Mouse (Mus musculus): ENCODE measurements around the gene Wnt3a. TPM values are rescaled to one million over a fixed set of nuclear protein-coding genes. Genes with fewer than 3 reads are reported as not detected.

Wnt3a gene
- polyA plus RNA-seq, 1 experiment, result not detected

DNA sequence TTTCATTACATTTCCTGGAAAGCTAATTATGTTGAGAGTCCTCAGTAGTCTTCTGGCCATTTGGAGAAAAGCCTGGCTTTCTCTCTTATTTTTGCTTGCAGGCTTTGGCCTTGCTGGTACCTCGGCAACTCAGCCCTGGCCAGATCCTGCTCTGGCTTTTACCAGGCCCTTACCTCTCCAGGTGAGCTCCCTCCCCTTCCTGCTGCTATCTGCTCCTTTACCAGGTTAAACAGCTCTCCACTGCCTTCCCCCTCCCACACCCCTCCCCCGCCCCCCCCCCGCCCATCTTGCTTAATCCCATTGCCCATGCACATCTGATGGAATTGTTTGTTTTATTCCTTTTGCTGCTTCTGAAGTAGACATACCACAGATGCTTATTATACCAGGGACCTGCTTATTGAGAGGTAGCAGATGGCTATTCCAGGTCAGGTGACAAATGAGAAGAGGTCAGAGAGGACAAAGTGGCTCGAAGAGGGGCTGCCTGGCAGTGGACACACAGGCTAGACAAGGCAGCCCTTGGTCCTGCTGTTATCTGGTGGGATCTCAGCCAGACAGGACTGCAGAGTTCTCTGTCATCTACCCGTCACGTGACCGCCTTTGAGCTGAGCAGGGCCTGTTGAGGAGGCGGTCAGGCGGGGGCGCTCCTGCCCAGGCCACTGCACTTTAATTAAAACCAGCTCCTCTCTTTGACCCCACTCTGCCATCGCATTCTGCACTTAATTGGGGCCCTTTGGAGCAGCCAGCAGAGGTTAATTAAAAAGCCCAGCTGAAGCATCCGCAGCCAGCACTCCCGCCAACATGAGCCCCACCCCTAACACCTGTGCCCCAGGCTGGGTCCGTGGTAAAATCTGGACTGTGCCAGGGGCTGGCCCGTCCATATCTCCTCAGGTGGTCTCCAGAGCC lies 51.8 kb downstream of the Wnt3a start:
- TF ChIP-seq POLR2A (IDR thresholded peaks at IDR 0.05; ENCODE audit: low read depth, low read length) (no peak), CTCF (conservative IDR thresholded peaks at IDR 0.05; ENCODE audit: insufficient read depth, insufficient read length, low read depth, low read length) (peak; percentile 63)
- H3K4me1 ChIP-seq (ENCODE audit: control insufficient read depth, insufficient read depth, low read length), result no peaks in the 10 kb centered on the region
- peak; percentile 75 for DNase-seq
- no peak overlapping the region for H3K4me3 ChIP-seq (ENCODE audit: insufficient read depth, low read depth, low read length)
- H3K27me3 ChIP-seq (replicated peaks; ENCODE audit: control insufficient read depth, insufficient read depth, low read length), result no peaks in the 10 kb centered on the region
- H3K36me3 ChIP-seq (ENCODE audit: control insufficient read depth, insufficient read depth, low read length), result no peaks in the 10 kb centered on the region
- H3K27ac ChIP-seq (ENCODE audit: insufficient read depth, low read depth, low read length), result no peak overlapping the region
- 10% methylated on average over 15 of the region's 15 CpGs for WGBS

DNA sequence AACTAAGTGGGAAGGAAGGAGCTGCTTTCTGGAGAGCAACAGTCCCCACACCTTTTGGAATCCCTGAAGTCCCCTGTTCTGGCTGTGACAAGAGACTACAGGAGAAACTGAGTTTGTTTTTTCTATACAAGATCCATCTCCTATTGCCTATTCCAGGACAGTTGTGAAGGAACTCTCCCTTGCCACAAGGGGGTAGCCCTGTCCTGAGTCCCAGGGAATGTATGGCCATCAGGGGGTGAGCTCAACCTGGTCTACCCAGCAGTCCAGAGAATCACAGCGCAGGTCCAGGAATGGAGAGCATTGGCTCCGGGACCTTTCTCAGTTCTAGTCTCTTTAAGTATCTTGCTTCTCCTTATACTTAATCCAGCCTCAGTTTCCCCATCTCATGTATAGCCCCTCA lies 57.8 kb downstream of the Wnt3a start:
- 0 out of 2 replicates have a peak, but pooled peaks cover 4% of the 10 kb centered on the region for H3K4me1 ChIP-seq (ENCODE audit: control insufficient read depth, insufficient read depth, low read length)
- no peaks in the 10 kb centered on the region for H3K36me3 ChIP-seq (ENCODE audit: control insufficient read depth, insufficient read depth, low read length)
- 72% methylated on average over 2 of the region's 2 CpGs for WGBS
- H3K27me3 ChIP-seq (replicated peaks; ENCODE audit: control insufficient read depth, insufficient read depth, low read length), result no peaks in the 10 kb centered on the region
- no peak overlapping the region for H3K4me3 ChIP-seq (ENCODE audit: insufficient read depth, low read depth, low read length)
- no peak overlapping the region for H3K27ac ChIP-seq (ENCODE audit: insufficient read depth, low read depth, low read length)
- no peak for DNase-seq
- no peak for TF ChIP-seq POLR2A (IDR thresholded peaks at IDR 0.05; ENCODE audit: low read depth, low read length)
- TF ChIP-seq CTCF (conservative IDR thresholded peaks at IDR 0.05; ENCODE audit: insufficient read depth, insufficient read length, low read depth, low read length), result no peak

DNA sequence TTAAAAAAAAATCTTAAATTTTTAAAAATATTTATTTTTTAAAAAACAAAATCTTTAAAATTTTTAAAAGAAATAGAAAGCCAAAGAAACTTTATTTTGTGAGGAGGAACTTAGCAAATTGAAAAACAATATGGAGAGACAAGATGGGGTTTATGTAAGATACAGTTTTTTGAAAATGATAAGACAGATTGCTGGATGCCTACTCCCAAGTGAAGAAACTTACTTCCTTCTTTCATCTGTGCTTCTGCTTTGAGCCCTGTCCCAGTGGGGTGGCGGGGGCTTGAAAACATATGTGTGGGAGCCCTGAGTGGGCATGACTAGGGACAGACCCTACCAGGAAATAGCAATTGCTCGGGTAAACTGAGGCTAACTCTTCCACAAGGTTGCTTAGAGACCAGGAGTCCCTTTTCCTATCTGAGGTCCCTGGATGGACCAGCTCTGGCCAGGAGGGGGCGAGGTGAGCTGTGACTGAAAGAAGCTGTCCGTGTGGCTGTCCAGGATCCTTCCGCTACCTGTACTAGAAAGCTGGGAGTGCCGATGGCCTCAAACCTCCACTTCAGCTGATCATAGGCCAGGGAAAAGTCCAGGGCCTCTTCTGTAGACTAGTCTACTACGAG lies 60.3 kb downstream of the Wnt3a start:
- Histone ChIP-seq H3K27me3 (replicated peaks; ENCODE audit: control insufficient read depth, insufficient read depth, low read length) (no peaks in the 10 kb centered on the region), H3K36me3 (ENCODE audit: control insufficient read depth, insufficient read depth, low read length) (no peaks in the 10 kb centered on the region), H3K4me3 (ENCODE audit: insufficient read depth, low read depth, low read length) (no peak overlapping the region), H3K4me1 (ENCODE audit: control insufficient read depth, insufficient read depth, low read length) (peaks cover 19% of the 10 kb centered on the region), H3K27ac (ENCODE audit: insufficient read depth, low read depth, low read length) (no peak overlapping the region)
- DNase-seq, result peak; percentile 82
- WGBS, result 14% methylated on average over 7 of the region's 7 CpGs
- TF ChIP-seq POLR2A (IDR thresholded peaks at IDR 0.05; ENCODE audit: low read depth, low read length) (no peak), CTCF (conservative IDR thresholded peaks at IDR 0.05; ENCODE audit: insufficient read depth, insufficient read length, low read depth, low read length) (peak; percentile 80)

DNA sequence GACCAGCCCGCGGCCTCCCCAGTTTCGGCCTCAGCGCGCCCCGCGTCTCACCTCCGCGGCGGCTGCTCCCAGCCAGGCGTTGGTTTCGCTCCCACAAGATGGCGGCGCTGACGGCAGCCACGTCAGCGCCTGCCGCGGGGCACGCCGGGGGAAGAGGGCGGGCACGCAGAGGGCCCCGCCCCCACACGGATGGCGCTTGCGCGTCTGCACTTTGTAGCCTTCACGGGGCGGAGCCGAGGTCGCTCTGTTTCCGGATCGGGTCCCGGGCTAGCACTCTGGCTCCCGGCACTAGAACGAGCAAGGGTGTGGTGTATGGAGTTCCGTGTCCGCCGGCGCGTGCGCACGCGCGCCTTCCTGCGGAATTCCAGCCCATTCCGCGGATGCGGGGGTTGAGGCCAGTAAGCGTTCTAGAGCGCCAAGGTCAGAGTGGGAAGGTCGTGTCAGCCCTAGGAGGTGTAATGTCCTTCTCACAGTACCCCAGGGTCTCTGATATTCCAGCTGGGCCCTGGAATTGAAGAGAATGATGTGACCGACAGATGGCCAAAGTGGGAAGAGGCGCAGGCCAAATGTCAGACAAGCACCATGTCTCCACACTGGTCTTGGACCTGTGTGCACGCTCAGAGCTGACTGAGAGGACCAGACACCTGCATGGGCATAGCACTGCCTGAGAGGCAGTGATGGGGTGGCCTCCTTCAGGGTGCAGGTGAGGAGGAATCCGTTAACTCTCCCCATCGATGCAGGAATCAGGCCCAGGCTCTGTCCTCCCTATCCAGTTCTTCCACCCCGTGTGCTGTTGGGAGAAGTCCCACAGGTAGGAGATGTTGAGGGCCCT lies 62.2 kb downstream of the Wnt3a start, which contains the start of gene Arf1:
TSS of gene Arf1 (minus strand) at position 149 of the 832 bp plus-strand sequence.
- DNase-seq, result peak; percentile 99
- Histone ChIP-seq H3K4me1 (ENCODE audit: control insufficient read depth, insufficient read depth, low read length) (peaks cover 29% of the 10 kb centered on the region), H3K36me3 (ENCODE audit: control insufficient read depth, insufficient read depth, low read length) (no peaks in the 10 kb centered on the region), H3K27me3 (replicated peaks; ENCODE audit: control insufficient read depth, insufficient read depth, low read length) (no peaks in the 10 kb centered on the region), H3K27ac (ENCODE audit: insufficient read depth, low read depth, low read length) (peak within 1 kb of the TSS; percentile 98), H3K4me3 (ENCODE audit: insufficient read depth, low read depth, low read length) (peak within 1 kb of the TSS; percentile 99)
- TF ChIP-seq CTCF (conservative IDR thresholded peaks at IDR 0.05; ENCODE audit: insufficient read depth, insufficient read length, low read depth, low read length) (no peak), POLR2A (IDR thresholded peaks at IDR 0.05; ENCODE audit: low read depth, low read length) (peak; percentile 38)
- WGBS, result 6% methylated on average over 59 of the region's 59 CpGs

DNA sequence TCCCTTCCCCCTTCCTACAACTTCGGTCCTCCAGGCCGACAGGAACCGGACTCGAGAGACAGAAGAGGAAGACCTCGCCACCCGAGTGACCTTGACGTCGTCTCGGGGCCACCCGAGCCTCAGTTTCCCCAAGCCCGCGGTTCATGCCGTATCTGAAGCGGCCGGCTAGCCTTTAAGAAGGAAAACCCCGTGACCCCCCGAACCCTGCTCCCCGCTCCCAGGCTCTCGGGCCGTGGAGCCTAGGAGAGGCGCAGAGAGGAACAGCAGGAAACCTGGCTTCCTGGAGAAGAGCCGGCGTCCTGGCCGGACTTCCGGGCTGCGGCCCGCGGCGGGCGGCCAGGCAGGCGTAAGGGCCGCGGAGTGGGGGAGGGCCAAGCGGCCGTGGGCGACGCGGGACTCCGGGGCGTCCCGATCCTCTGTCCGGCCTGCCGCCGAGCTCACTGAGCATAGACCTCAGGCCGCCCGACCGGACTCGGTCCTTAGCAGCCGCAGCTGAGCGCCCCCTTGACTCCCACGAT lies 62.9 kb downstream of the Wnt3a start:
- TF ChIP-seq CTCF (conservative IDR thresholded peaks at IDR 0.05; ENCODE audit: insufficient read depth, insufficient read length, low read depth, low read length) (no peak), POLR2A (IDR thresholded peaks at IDR 0.05; ENCODE audit: low read depth, low read length) (no peak)
- H3K4me3 ChIP-seq (ENCODE audit: insufficient read depth, low read depth, low read length), result peak overlapping the region; percentile 99
- peak overlapping the region; percentile 98 for H3K27ac ChIP-seq (ENCODE audit: insufficient read depth, low read depth, low read length)
- peaks cover 35% of the 10 kb centered on the region for H3K4me1 ChIP-seq (ENCODE audit: control insufficient read depth, insufficient read depth, low read length)
- H3K27me3 ChIP-seq (replicated peaks; ENCODE audit: control insufficient read depth, insufficient read depth, low read length), result no peaks in the 10 kb centered on the region
- DNase-seq, result no peak
- H3K36me3 ChIP-seq (ENCODE audit: control insufficient read depth, insufficient read depth, low read length), result no peaks in the 10 kb centered on the region
- 1% methylated on average over 51 of the region's 51 CpGs for WGBS

DNA sequence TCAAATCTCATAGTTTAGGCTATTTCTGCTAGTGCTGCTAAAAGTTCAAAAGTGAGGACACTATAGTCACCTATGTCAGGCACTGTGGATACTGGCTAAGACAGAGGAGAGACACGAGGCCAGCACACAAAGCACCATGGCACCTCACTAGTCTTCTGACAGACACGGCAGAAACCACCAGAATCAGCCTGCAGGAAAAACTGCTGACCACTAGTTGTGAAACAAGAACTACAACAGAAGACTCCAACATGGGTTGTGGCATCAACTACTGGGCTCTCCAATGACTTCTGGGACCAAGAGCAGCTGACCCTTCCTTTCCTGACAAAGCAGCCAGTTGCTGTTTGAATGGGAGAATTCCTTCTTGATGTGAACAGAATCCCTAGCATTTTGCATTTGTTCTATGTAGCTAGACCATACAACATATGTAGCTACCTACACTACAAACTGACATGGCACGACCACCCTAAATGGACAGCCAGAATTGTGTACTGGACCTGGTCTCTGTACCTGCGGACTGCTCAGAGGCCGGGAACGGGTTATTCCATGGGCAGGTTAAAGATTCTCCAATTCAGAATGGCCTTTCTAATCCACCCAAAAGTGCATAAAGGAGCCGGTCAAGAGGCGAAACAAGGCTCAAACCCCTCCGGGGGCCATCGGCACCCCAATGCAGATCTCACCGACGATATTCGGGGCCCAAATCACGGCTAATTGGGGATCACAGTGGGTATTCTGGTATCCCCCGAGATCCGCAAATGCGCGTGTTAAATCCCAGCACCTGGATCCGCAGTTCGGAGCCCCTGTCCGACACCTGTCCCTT lies 63.6 kb downstream of the Wnt3a start:
- under 1% methylated on average over 21 of the region's 21 CpGs for WGBS

More for the DNA sequence above, 63.6 kb downstream of the Wnt3a start:
- peak overlapping the region; percentile 99 for H3K4me3 ChIP-seq (ENCODE audit: insufficient read depth, low read depth, low read length)
- H3K27ac ChIP-seq (ENCODE audit: insufficient read depth, low read depth, low read length), result peak overlapping the region; percentile 98
- DNase-seq, result peak; percentile 56
- no peak for TF ChIP-seq CTCF (conservative IDR thresholded peaks at IDR 0.05; ENCODE audit: insufficient read depth, insufficient read length, low read depth, low read length)
- no peak for TF ChIP-seq POLR2A (IDR thresholded peaks at IDR 0.05; ENCODE audit: low read depth, low read length)
- H3K4me1 ChIP-seq (ENCODE audit: control insufficient read depth, insufficient read depth, low read length), result peaks cover 40% of the 10 kb centered on the region
- H3K27me3 ChIP-seq (replicated peaks; ENCODE audit: control insufficient read depth, insufficient read depth, low read length), result no peaks in the 10 kb centered on the region
- no peaks in the 10 kb centered on the region for H3K36me3 ChIP-seq (ENCODE audit: control insufficient read depth, insufficient read depth, low read length)
